Mouse (Mus musculus) brain, embryonic 14.5 days (tissue): ENCODE results near the gene Rpap1.

Experiments
- CTCF ChIP-seq: fragments of 200-500 bp; IDR thresholded peaks from 2 replicates; pipeline ENCODE4 v1.5.1; 2012; ENCODE audit warnings: inconsistent platforms, mild to moderate bottlenecking, moderate library complexity, borderline replicate concordance; ENCODE audit not compliant: insufficient read depth, insufficient read length; ENCODE audit errors: extremely low read depth
- POLR2A ChIP-seq: fragments of 200-500 bp; IDR thresholded peaks from 2 replicates; pipeline ENCODE4 v1.6.1; 2012; ENCODE audit warnings: mild to moderate bottlenecking, inconsistent platforms, borderline replicate concordance; ENCODE audit not compliant: poor library complexity, insufficient read depth, insufficient read length, severe bottlenecking; ENCODE audit errors: extremely low read depth

DNA sequence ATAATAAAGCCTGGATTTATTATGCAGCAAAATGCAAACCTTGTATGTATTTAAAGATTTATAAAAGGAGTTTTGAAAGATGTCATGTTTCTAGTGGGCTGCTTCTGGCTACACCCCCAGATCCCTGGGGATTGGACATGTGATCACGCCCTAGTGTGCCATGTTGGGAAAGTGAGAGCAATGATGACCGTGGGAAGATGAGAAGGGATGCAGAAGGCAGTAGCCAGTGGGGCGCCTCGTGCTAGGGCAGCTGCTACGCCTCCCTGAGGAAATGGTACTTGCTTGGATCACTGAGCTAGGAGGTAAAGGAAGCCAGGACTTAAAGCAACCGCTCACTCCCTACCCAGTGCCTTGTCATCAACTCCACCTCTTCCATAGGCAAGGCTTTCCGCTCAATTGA, 39.8 kb downstream of the Rpap1 start:
- TF ChIP-seq POLR2A (no peak), CTCF (no peak)
